Mouse (Mus musculus) erythroblast, adult 5-6 weeks (primary cell): ENCODE results near the gene Clec16a. TPM values are rescaled to one million over a fixed set of nuclear protein-coding genes. Genes with fewer than 3 reads are reported as not detected.

Source experiments
- ATAC-seq: replicated peaks from 2 replicates; pipeline ENCODE4 v1.8.0; 2016; ENCODE audit warnings: moderate number of reproducible peaks, mild to moderate bottlenecking, moderate TSS enrichment, inconsistent platforms; ENCODE audit not compliant: poor library complexity, low FRiP score, severe bottlenecking
- total RNA-seq, 2 experiments: library from RNA; stranded (forward) in 1 of 2; stranded (reverse) in 1 of 2; fragments of 150-400 nt in 1 of 2; fragments of 200-764, 138-1000 nt in 1 of 2; gene quantifications; 2 replicates each; pipeline versions ENCODE4 v1.2.3 to v1.2.4; 2015 to 2017; ENCODE audit warnings: low replicate concordance in 2 of 2

Clec16a gene
- total RNA-seq, 2 experiments from 2014 or later: 4.0 to 5.4 TPM

DNA sequence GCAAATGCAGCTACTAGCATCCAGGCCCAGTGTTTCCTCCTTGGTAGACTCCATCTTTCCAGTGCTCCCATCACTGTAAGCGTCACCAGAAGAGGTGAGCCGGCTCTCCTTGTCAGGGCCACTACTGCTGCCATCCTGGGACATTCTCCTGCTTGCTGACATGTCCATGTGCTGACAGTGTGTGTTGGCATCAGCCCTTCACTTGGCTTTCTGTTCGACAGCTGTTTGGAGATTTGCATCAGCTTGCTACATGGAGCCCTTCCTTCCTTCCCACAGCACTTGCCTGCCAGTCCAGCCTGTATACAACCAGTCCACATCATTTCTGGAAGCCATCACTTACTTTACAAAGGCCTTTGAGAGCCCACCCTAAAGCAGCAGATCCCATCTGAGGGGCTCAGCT, 193.7 kb downstream of the Clec16a start:
- no peak for ATAC-seq

DNA sequence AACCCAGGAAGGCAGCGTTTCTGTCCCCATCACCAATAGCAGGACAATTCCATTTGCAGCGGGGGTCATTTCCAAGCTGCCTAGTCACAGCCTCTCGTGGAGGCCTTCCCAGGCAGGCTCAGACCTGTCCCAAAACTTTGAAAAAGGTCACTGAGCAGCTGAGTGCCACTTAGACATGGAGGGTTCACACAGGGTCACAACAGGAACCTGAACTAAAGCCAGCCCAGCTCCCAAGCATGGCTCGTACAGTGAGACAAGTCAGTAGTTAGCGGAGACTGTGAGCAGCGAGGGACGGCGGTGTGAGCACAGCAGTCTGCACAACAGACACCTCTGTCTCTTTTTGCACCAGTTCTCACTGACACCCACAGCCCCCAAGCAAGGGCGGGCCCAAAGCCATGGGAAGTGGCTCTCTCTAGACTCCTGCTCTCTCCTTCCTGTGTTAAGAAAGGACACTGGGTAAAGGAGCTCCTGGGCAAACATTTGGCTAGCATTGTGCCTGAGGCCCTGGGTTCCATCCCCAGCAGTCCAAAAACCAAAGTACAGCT, 194.8 kb downstream of the Clec16a start:
- no peak for ATAC-seq

DNA sequence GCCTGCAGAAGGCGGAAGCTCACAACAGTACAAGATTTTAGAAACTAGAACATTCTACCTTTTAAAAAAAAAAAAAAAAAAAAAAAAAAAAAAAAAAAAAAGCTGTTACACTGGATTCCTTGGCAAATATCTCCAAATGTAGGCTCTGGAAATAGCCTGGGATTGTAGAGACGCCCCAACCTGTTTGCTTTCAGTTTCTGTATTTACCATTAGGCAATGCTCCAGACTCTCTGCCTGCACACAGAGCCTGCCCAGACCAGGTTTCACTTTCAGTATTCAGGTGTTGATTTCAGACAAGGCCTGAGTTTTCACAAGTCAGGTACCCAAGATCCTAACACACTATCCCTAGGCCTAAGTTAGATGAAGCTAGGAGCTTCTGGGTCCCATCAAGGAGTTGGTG, 195.9 kb downstream of the Clec16a start:
- no peak for ATAC-seq

DNA sequence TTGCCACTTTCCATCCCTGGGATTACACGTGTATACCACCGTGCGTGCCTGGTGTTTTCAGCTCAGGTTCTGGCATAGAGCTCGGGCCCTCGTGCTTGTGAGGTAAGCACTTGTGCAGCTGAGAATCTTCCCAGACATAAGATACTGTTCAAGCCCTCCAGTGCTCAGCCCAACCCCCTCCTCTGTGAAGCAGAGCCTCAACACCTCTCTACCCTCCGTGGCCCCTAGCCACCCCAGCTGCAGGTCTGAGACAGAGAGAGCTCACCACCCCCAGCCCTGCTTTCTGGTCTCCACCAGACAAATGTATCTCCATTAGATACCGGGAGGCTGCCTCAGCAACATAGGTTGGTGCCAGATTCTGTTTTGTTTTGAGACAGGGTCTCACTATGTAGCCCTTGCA, 204.1 kb downstream of the Clec16a start:
- no peak for ATAC-seq

DNA sequence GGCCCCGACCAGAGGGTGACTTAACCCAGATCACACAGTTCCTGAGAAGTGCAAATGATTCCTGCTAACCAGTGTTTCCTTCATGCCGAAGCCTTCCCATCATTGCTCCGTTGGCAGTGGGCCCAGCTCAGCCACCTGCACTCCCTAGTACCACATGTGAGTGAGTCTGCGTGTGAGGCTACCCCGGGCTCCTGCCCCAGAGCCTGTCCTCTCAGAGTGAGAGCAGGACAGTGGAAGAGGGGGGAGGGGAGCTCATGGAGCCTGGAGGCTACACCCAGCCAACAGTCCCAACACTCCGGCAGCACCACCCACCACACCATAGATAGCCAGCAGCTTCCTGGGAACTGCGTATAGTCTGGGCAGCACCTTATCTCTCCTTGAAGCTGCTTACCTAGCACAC, 204.7 kb downstream of the Clec16a start:
- ATAC-seq: no peak

DNA sequence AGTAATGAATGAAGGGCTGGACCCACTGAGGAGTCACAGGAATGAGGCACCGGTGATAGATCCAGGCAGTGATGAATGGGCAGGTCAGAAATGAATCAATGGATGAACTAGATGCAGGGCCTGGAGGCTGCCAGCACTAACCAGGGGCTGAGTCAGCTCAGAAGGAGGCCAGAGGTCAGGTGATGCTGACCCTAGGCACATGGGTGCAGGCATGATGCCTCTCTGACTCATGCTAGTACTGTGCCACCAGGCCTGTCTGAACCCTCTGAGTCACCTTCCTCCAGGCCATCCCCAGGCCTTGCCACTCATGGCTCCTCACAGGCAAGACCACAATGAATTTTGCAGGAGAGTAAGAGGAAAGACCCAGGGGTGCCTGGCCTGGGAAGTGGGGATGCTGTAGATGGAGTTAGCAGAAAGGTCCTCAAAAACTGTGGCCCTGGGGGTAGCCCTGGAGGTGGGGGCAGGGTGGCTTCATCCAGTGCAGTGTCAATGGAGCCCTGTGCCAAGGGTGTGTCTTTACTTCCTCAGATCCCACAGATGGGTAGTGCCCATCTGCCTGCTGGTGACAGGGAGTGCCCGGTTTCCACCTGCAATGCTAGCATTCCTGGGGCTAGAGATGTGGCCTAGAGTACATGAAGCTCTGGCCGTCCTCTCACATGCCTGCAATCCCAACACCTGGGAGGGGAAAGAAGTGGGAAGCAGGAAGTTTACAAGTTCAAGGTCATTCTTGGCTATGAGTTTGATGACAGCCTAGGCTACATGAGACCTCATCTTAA, 209.6 kb downstream of the Clec16a start:
- ATAC-seq: no peak

DNA sequence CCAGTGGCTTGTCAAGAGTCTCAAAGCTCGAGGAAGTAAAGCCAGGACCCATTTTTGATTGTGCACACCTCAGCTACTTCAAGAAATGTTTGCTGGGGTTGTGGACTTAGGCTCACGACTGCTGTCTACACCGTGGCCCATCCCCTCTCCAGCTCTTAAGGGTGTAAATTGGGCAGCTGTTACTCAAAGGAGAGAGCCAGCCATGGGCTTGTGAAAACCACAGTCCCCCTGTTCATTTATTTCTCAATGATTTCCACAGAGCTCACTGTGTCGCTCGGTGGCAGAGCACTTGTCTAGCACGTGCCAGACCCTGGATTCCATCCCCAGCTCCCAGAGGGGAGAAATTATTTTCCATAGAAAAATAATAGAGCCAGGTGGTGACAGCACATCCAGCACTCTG, 211.0 kb downstream of the Clec16a start:
- no peak for ATAC-seq

DNA sequence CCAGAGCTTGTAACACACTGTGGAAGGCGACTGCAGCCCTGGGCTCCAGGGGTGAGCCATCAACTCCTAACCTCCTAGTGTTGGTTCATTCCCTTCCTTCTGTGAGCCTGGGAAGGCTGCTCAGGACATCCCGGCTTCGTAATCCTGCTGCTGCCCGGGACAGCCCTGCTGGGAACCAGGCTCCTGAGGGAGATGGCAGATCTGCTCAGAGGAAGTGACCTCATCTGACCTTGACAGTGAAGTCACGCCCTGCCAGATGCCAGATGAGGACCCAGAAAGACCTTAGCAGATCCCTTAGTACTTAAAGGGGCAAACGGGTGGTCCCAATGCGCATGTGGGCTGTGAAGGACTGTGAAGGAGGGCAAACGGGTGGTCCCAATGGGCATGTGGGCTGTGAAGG, 216.0 kb downstream of the Clec16a start:
- no peak for ATAC-seq

DNA sequence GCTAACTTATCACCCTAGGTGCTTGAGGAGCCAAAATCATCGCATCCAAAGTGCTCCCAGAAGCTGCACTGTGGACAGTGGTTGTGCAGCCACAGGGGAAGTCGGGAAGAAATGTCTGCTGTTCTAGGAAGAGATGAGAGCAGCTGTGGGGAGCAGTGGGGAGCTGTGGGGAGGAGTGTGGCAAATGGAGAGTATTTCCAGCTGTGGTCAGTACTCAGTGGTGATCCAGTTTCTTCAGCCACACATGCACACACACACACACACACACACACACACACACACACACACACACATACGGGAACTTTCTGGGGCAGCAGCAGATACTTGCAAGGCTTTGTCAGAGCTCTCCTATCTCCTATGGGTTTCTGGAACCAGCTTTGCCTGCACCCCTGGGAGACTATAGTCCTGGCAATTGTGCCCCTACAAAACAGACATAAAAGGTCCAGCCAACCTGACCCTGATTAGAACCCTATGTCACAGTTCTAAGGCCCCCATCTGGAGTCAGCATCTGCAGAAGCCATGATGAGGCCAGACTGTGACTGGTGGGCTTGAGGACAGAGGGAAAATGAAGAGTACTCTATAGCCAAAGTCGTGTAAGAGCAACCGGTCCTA, 217.5 kb downstream of the Clec16a start:
- ATAC-seq: no peak

DNA sequence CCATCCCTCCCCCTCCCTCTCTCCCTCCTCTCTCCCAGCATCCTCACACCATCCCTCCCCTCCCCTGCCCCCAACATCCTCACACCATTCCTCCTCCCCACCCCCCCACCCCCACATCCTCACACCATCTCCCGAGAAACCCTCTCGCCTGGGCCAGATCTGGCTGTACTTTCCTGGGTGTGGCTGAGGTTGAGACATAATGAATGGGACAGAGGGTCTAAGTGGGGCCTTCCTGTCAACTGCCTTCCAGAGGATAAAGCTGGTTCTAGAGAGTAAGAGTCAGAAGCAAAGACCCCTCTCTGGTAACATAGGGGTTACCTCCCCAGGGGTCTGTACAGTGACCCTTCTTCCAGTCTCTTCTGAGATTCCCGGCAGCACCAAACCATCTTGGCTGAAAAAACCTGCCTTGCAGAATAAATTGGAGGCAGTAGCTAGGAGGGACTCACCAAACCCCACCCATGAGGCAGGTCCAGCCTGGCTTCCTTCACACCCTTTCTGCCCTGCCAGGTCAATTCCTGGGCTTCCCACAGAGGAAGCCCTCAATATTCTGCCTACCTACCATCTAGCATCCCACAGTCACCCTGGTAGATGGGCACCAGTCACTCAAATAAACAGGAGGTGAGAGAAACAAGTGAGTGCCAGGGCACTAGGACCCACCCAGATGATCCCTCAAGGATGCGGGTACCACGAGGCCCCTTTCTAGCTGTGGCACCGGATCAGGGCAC, 218.6 kb downstream of the Clec16a start:
- no peak for ATAC-seq

DNA sequence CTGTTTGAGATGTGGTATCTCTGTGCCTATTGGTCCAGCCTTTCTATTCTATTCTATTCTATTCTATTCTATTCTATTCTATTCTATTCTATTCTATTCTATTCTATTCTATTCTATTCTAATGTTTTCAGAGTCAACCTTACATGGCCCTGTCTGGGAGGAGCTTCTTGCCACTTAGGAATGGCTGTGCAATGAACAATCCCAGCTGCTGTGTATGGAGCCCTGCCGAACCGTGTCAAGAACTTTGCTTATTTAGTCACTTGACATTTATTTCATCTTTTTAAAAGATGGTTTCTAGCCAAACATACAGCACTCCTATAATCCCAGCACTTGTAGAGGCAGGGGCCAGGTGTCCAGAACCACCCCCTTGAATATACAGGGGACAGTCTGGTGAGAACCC, 219.2 kb downstream of the Clec16a start:
- ATAC-seq: no peak

DNA sequence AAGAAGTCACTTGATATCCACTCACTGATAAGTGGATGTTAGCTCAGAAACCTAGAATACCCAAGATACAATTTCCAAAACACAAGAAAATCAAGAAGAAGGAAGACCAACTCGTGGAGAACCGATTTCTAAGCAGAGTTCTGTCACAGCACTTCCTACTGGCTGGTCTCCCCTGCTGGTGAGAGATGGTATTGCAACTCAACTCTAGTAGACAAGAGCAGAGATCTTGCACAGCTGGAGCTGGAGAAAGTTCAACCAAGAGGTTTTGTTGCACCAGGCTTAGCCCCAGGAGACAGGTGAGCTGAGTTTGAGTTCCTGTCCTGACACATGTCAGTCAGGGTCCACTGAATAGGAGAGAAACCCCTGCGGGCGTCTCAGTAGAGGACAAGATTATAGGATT, 222.0 kb downstream of the Clec16a start:
- ATAC-seq: peak; percentile 81

DNA sequence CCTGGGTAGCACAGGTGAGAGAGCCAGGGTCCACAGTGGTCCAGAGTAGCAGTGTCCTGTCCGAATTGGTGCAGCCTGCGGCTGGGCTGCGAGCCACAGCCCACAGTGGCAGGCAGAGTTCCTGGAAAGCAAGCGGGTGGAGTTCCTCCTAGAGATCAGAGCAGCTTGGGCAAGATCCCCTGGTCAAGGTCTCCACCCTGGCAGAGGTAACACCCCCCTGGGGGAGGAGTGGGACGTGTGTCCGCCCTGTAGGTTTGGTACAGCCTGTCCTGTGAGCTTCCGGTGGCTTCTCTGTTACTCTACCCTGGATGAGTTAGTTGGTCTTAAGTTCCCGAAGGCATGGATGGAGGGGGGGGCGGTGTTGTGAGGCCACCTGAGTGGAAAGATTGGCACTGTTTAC, 223.7 kb downstream of the Clec16a start:
- ATAC-seq: no peak

DNA sequence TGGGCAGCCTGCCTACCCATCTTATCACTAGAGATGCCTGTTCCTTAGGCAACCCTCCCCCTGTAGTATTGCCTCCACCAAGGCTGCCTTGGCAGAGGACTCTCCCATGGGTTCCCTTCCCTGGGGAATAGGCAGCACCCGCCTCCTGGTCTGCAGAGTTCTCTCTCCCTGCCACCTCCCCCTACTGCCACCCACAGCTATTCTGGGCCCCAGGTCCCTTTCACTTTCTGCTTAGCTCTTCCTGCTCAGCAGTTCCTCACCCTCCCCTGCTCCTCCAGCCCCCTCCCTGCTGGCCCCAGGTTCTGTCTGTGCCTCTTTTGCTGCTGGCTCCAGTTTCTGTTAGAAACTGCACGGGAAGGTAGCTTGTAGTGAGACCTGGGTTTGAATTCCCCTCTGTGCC, 224.5 kb downstream of the Clec16a start:
- ATAC-seq: no peak

DNA sequence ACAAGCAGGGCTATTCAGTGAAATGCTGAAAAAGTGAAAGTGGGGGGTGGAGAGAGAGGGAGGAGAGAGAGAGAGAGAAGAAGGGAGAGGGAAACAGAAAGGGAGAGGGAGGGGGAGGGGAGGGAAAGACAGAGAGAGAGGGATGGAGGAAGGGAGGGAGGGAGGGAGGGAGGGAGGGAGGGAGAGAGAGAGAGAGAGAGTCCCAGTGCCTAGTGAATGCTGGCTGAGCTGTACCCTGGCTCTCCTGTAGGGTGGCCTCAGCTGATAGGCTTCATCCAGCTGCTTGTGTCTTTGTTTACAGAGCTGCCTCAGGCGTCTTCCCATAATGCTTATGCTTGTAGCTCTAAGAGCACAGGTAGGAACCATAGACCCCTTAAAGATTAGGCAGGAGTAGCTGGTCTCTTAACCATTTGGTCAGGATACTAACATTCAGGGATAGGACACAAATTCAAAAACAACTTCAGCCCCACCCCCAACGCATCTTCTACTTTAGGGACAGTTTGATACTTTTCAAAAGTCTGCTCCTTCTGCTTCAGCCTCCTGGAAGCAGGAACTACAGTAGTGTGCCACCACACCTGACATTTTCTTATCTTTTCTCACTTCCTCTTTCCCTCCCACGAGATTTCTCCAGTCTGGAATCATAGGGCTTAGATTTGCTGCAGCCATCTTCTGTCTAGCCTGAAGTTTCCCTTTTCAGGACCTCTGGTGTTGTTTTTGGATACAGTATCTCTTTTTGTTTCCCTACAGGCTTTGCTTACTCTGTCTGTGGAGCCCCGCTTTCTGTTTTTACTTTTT, 225.6 kb downstream of the Clec16a start:
- ATAC-seq: no peak

DNA sequence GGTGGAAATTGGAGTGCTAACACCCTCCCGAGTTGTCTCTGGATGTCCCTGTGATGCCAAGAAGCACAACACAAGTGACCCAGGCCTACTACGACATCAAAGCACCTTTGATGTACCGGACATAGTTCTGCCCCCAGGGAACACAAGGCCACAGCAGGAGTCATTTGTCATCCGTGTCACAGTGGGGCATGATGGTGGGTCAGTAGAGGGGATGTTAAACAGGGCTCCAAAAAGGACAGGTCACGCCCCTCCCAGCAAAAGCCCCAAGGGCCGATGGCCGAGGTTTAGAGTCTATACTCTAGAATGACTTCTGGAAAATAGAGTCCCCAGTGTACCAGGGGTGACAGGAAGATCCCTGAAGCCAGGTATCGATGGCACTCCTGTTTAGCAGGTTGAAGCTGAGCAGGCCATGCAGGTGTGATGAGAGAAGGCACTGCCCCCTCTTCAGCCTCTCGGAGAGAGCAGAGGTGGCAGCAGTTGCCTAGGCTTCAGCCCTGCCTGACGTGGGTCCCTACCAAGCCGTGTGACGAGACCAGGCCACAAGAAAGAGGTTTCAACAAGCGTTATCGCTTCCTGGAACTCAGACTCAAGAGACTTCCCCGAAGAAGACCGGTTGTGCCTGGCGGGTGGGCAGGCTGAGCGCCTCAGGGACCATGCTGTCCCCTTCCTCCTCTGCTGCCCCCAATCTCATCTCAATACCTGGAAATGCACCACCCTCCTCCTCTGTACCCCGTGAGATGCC, 226.8 kb downstream of the Clec16a start:
- ATAC-seq: no peak

DNA sequence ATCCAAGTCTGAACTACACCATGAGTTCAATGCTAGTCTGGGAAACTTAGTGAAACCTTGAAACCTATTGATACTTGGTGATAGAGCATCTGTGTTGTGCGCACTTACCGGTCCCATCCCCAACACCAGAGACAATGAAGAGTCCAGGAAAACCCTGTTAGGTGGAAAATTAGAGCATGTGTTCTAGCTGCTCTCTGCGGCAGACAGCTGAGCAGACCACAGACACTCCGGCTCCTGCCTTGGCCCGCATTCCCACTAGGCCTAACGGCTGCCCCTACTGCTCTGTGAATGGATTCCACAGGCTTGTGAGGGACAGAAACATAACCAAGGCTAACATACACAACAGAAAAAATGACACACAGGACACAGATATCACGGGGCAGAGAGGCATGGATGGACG, 228.4 kb downstream of the Clec16a start:
- ATAC-seq: no peak

DNA sequence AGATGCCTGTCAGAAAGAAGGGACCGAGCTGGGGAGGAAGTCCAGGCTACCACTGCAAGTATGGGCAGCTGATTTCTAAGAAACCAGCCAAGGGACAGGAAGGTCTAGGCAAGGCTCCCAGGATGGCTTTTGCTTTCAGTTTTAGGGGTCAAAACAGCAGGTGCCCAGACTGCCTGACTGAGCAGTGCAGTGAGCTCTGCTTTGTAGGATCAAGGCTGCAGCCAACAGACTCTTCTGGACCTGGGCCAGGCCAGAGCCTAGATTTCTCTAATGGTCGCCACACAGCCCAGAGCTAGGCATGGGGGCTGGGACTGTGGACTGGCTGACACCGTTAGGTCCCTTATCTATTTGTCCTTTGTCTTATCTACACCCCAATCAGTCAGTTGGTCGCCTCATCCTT, 229.6 kb downstream of the Clec16a start:
- ATAC-seq: no peak

DNA sequence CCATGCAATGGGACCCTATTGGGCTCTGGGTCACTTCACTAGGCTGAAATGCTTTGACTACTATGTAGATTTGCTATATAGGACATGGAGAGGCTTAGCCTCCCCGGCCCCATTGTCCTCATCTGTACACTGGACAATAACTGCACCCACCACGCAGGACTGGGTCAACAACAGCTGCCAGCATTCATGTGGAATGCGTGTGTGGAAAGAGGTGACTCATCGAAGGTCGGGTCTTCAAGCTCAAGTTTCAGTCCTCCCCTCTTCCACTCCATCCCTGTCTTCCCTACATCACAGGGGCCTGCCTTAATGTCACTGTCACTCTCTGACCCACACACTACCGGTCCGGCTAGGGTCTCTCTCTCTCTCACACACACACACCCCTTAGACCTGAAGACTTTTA, 231.2 kb downstream of the Clec16a start:
- ATAC-seq: no peak
